Mouse (Mus musculus) lung, postnatal 0 days (tissue): Measurements from ENCODE around the gene Xrcc2.

ENCODE experiments used
- CTCF ChIP-seq: IDR thresholded peaks from 2 replicates; pipeline ENCODE4 v1.5.1; 2016; ENCODE audit warnings: antibody characterized with exemption, mild to moderate bottlenecking
- EP300 ChIP-seq: IDR thresholded peaks from 2 replicates; pipeline ENCODE4 v1.6.1; 2016; ENCODE audit warnings: antibody characterized with exemption, mild to moderate bottlenecking, control low read depth

DNA sequence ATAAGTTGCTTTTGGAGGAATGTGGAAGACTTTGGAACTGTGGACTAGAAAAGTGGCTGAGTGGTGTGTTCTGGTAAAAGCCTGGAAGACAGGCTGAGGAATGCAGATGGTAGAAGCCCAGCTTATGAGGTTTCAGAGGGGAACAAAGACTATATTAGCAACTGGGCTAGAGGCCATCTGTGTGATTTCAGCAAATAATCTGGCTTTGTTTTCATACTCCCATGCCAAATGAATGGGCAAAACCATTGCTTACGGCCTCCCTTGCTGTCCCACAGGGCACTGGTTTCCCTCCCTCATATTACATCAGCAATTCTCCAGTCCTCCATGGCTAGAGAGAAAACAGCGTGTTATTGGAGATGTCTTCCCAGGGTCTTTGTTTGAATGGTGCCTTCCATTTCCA lies 17.4 kb upstream of the Xrcc2 start:
- TF ChIP-seq CTCF, result no peak
- TF ChIP-seq EP300, result no peak
